In genomic region chr14:32309876-32310275, GRCm38 (mm10) we compare ENCODE assay signal across 10 mouse cellular contexts. TPM values are rescaled to one million over a fixed set of nuclear protein-coding genes. Genes with fewer than 3 reads are reported as not detected.
A peak's percentile ranks its signal among the peaks of the same experiment; 100 is the strongest.
DNase-seq lines count a peak whose midpoint lies in the region; ATAC-seq and TF ChIP-seq lines count a peak whose summit lies in the region.
"Had no signal": no experiment of that assay in that cellular context is flagged by ENCODE, and none has a peak within 500 bp of the region (broad histone marks: within the 10 kb centered on the region; RNA-seq: fewer than 3 reads in every experiment).

No protein-coding gene starts in this region.

- ATAC-seq in embryonic facial prominence, embryonic 12.5 days (ENCODE audit: insufficient number of reproducible peaks, insufficient read depth, low FRiP score, low TSS enrichment): peak; percentile 79; the same call in 1 of the 2 replicates
- peak; percentile 37; the same call in 1 of the 2 replicates for ATAC-seq in hindbrain, embryonic 16.5 days
- ATAC-seq in midbrain, embryonic 14.5 days (ENCODE audit: low FRiP score, low TSS enrichment): no peak

- no peaks in the 10 kb centered on the region for H3K9me3 ChIP-seq in embryonic facial prominence, embryonic 12.5 days
- no peaks in the 10 kb centered on the region for H3K9me3 ChIP-seq in hindbrain, embryonic 16.5 days (ENCODE audit: control insufficient read depth, low read length)
- no peaks in the 10 kb centered on the region for H3K9me3 ChIP-seq in midbrain, embryonic 14.5 days (ENCODE audit: control insufficient read depth, low read length)
- H3K9me3 ChIP-seq: embryonic facial prominence, embryonic 15.5 days had no signal

- TF ChIP-seq CTCF in spleen, adult 2 months (IDR thresholded peaks at IDR 0.05; ENCODE audit: extremely low read depth, insufficient read depth, insufficient read length, insufficient replicate concordance): peak; percentile 23; the same call in 1 of the 2 replicates
- TF ChIP-seq CTCF in bone marrow, adult 2 months (IDR thresholded peaks at IDR 0.05; ENCODE audit: control insufficient read depth, insufficient read depth, low read length): peak; percentile 51

- TF ChIP-seq POLR2A in spleen, adult 2 months (IDR thresholded peaks at IDR 0.05; ENCODE audit: low read depth, low read length): no peak
- no peak for TF ChIP-seq POLR2A in bone marrow, adult 2 months (IDR thresholded peaks at IDR 0.05; ENCODE audit: borderline replicate concordance, control insufficient read depth, low read depth, low read length)

- peak in 1 of 2 experiments; percentile 14 for DNase-seq in spleen, adult 2 months (ENCODE audit: low read depth in 1 of 2, low spot score in 2 of 2)
- DNase-seq in spleen, adult 12 weeks (ENCODE audit: low spot score): no peak
- DNase-seq in left cerebral cortex, adult 11 months (ENCODE audit: low spot score): peak; percentile 64
- DNase-seq in midbrain, embryonic 14.5 days: peak; percentile 59
- DNase-seq in thymus, postnatal 4 days: peak; percentile 73

- H3K27ac ChIP-seq in spleen, adult 2 months (ENCODE audit: insufficient read depth, low read length): no peak overlapping the region
- H3K27ac ChIP-seq in bone marrow, adult 2 months (ENCODE audit: control insufficient read depth, insufficient read depth, low read depth, low read length, poor library complexity): no peak overlapping the region
- no peak overlapping the region for H3K27ac ChIP-seq in embryonic facial prominence, embryonic 12.5 days
- no peak overlapping the region for H3K27ac ChIP-seq in hindbrain, embryonic 16.5 days (ENCODE audit: low read depth, low read length)
- no peak overlapping the region for H3K27ac ChIP-seq in midbrain, embryonic 14.5 days (replicated peaks; ENCODE audit: low read depth, low read length)
- H3K27ac ChIP-seq: embryonic facial prominence, embryonic 15.5 days; macrophage had no signal

- H3K4me2 ChIP-seq in embryonic facial prominence, embryonic 12.5 days (replicated peaks): no peak overlapping the region
- no peak overlapping the region for H3K4me2 ChIP-seq in hindbrain, embryonic 16.5 days (ENCODE audit: low read length)
- no peak overlapping the region for H3K4me2 ChIP-seq in midbrain, embryonic 14.5 days (ENCODE audit: low read length)
- H3K4me2 ChIP-seq: embryonic facial prominence, embryonic 15.5 days had no signal

- H3K36me3 ChIP-seq in spleen, adult 2 months (ENCODE audit: control insufficient read depth, insufficient read depth, low read length): no peaks in the 10 kb centered on the region
- no peaks in the 10 kb centered on the region for H3K36me3 ChIP-seq in embryonic facial prominence, embryonic 12.5 days
- H3K36me3 ChIP-seq in hindbrain, embryonic 16.5 days (ENCODE audit: control insufficient read depth, insufficient read depth, low read length): no peaks in the 10 kb centered on the region
- H3K36me3 ChIP-seq in midbrain, embryonic 14.5 days (ENCODE audit: control insufficient read depth, insufficient read depth, low read length): no peaks in the 10 kb centered on the region
- H3K36me3 ChIP-seq: embryonic facial prominence, embryonic 15.5 days had no signal

- no peaks in the 10 kb centered on the region for H3K4me1 ChIP-seq in spleen, adult 2 months (ENCODE audit: control insufficient read depth, insufficient read depth, insufficient read length)
- H3K4me1 ChIP-seq in bone marrow, adult 2 months (ENCODE audit: control insufficient read depth, insufficient read depth, low read length): no peaks in the 10 kb centered on the region
- no peaks in the 10 kb centered on the region for H3K4me1 ChIP-seq in embryonic facial prominence, embryonic 12.5 days
- H3K4me1 ChIP-seq in hindbrain, embryonic 16.5 days (ENCODE audit: control insufficient read depth, insufficient read depth, low read depth, low read length): no peaks in the 10 kb centered on the region
- no peaks in the 10 kb centered on the region for H3K4me1 ChIP-seq in midbrain, embryonic 14.5 days (ENCODE audit: control insufficient read depth, insufficient read depth, low read length)
- H3K4me1 ChIP-seq: embryonic facial prominence, embryonic 15.5 days had no signal

- H3K27me3 ChIP-seq in spleen, adult 2 months (ENCODE audit: control insufficient read depth, insufficient read depth, low read length): no peaks in the 10 kb centered on the region
- H3K27me3 ChIP-seq in embryonic facial prominence, embryonic 12.5 days: no peaks in the 10 kb centered on the region
- H3K27me3 ChIP-seq in hindbrain, embryonic 16.5 days (replicated peaks; ENCODE audit: control insufficient read depth, insufficient read depth, low read length): no peaks in the 10 kb centered on the region
- H3K27me3 ChIP-seq in midbrain, embryonic 14.5 days (ENCODE audit: control insufficient read depth, insufficient read depth, low read length): no peaks in the 10 kb centered on the region
- H3K27me3 ChIP-seq: embryonic facial prominence, embryonic 15.5 days had no signal

- H3K4me3 ChIP-seq in spleen, adult 2 months (ENCODE audit: extremely low read depth, insufficient read depth, insufficient read length): no peak overlapping the region
- H3K4me3 ChIP-seq in bone marrow, adult 2 months (replicated peaks; ENCODE audit: control insufficient read depth, low read depth, low read length): no peak overlapping the region
- H3K4me3 ChIP-seq in embryonic facial prominence, embryonic 12.5 days: no peak overlapping the region
- H3K4me3 ChIP-seq in hindbrain, embryonic 16.5 days (ENCODE audit: low read length): no peak overlapping the region
- H3K4me3 ChIP-seq in midbrain, embryonic 14.5 days (replicated peaks; ENCODE audit: low read depth, low read length): no peak overlapping the region
- H3K4me3 ChIP-seq: embryonic facial prominence, embryonic 15.5 days had no signal

- WGBS in spleen, adult 2 months: 59% methylated on average over 8 of the region's 8 CpGs
- 54% methylated on average over 8 of the region's 8 CpGs for WGBS in bone marrow, adult 2 months
- 39% methylated on average over 8 of the region's 8 CpGs for WGBS in embryonic facial prominence, embryonic 12.5 days
- 44% methylated on average over 8 of the region's 8 CpGs for WGBS in hindbrain, embryonic 16.5 days
- 47% methylated on average over 8 of the region's 8 CpGs for WGBS in midbrain, embryonic 14.5 days

- H3K9ac ChIP-seq in embryonic facial prominence, embryonic 12.5 days: no peak overlapping the region
- H3K9ac ChIP-seq in hindbrain, embryonic 16.5 days (ENCODE audit: low read depth, low read length): no peak overlapping the region
- no peak overlapping the region for H3K9ac ChIP-seq in midbrain, embryonic 14.5 days (replicated peaks; ENCODE audit: low read length)
- H3K9ac ChIP-seq: embryonic facial prominence, embryonic 15.5 days had no signal

RNA-seq across cellular contexts. Expression of gene Ogdhl, which starts 11.9 kb away (rescaled TPM):
- 0.12 and 0.14 TPM in 2 replicates for polyA plus RNA-seq in spleen, adult 2 months (2012; rRNA removed)
- polyA plus RNA-seq in bone marrow, adult 2 months (2011; ENCODE audit: insufficient read depth, insufficient read length, low replicate concordance, missing spikeins): 0.34 and 3.9 TPM in 2 replicates
- polyA plus RNA-seq in embryonic facial prominence, embryonic 12.5 days (2016; fragmentation: Nextera tagmentation; extraction: Ambion mirVana): 23.1 and 24.8 TPM in 2 replicates
- polyA plus RNA-seq in hindbrain, embryonic 16.5 days (2015; fragmentation: Nextera tagmentation; extraction: Ambion mirVana): 20.9 and 24.6 TPM in 2 replicates
- 18.8 and 22.9 TPM in 2 replicates for polyA plus RNA-seq in midbrain, embryonic 14.5 days (2014; fragmentation: Nextera tagmentation; extraction: Ambion mirVana)
